In the genomic region with DNA sequence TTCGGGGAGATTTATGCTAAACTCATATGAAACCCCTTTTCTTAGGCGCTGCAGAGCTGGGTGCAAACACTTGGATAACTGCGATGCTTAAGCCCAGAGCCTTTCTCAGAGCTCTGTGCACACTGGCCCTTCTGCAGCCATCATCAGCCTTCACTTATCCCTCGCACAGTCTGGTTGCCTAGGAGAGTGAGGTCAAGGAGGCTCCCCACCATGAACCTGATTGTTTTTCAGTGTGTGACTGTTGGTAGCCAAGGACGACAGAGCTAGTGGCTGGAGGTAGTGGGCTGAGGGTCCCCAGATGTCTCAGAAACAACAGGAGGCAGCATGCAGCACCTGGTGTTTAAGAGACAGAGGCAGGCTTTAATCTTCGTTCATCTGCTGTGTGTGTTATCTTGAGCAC, we compare ENCODE assay signal across 19 mouse cellular contexts.
DNase-seq lines count a peak whose midpoint lies in the region; ATAC-seq lines count a peak whose summit lies in the region.
"Had no signal": no experiment of that assay in that cellular context is flagged by ENCODE, and none has a peak within 500 bp of the region (broad histone marks: within the 10 kb centered on the region; RNA-seq: fewer than 3 reads in every experiment).

No protein-coding gene starts in this region.

- peak overlapping the region; percentile 9; the same call in 1 of the 2 replicates for H3K27ac ChIP-seq in forebrain, embryonic 14.5 days (ENCODE audit: low read depth, low read length)
- H3K27ac ChIP-seq in midbrain, embryonic 13.5 days: no peak overlapping the region
- H3K27ac ChIP-seq: embryonic facial prominence, embryonic 12.5 days; heart, embryonic 13.5 days; liver, embryonic 13.5 days; neural tube, embryonic 13.5 days; stomach, embryonic 15.5 days had no signal

- H3K4me1 ChIP-seq in forebrain, embryonic 14.5 days (ENCODE audit: control insufficient read depth, insufficient read depth, low read length): no peaks in the 10 kb centered on the region
- H3K4me1 ChIP-seq in midbrain, embryonic 13.5 days (replicated peaks): peaks cover 14% of the 10 kb centered on the region
- H3K4me1 ChIP-seq: embryonic facial prominence, embryonic 12.5 days; liver, embryonic 13.5 days; stomach, embryonic 15.5 days had no signal

- 39% methylated on average over 6 of the region's 6 CpGs for WGBS in forebrain, embryonic 14.5 days
- WGBS in midbrain, embryonic 13.5 days: 24% methylated on average over 6 of the region's 6 CpGs

- H3K4me3 ChIP-seq in forebrain, embryonic 14.5 days (ENCODE audit: low read depth, low read length): no peak overlapping the region
- H3K4me3 ChIP-seq in midbrain, embryonic 13.5 days (replicated peaks): no peak overlapping the region
- H3K4me3 ChIP-seq: embryonic facial prominence, embryonic 12.5 days; heart, embryonic 13.5 days; liver, embryonic 13.5 days; neural tube, embryonic 13.5 days; stomach, embryonic 15.5 days had no signal

- no peak overlapping the region for H3K4me2 ChIP-seq in forebrain, embryonic 14.5 days (ENCODE audit: low read length)
- no peak overlapping the region for H3K4me2 ChIP-seq in midbrain, embryonic 13.5 days (replicated peaks)
- H3K4me2 ChIP-seq: embryonic facial prominence, embryonic 12.5 days; heart, embryonic 13.5 days; liver, embryonic 13.5 days; neural tube, embryonic 13.5 days; stomach, embryonic 15.5 days had no signal

- no peaks in the 10 kb centered on the region for H3K27me3 ChIP-seq in forebrain, embryonic 14.5 days (replicated peaks; ENCODE audit: control insufficient read depth, insufficient read depth, low read length)
- H3K27me3 ChIP-seq in midbrain, embryonic 13.5 days: no peaks in the 10 kb centered on the region
- H3K27me3 ChIP-seq: embryonic facial prominence, embryonic 12.5 days; heart, embryonic 13.5 days; liver, embryonic 13.5 days; neural tube, embryonic 13.5 days; stomach, embryonic 15.5 days had no signal

- H3K9ac ChIP-seq in forebrain, embryonic 14.5 days (ENCODE audit: low read length): no peak overlapping the region
- H3K9ac ChIP-seq in midbrain, embryonic 13.5 days (replicated peaks): 0 out of 2 replicates have a peak overlapping the region, but pooled peaks have one; percentile 46
- H3K9ac ChIP-seq: embryonic facial prominence, embryonic 12.5 days; heart, embryonic 13.5 days; liver, embryonic 13.5 days; neural tube, embryonic 13.5 days; stomach, embryonic 15.5 days had no signal

- peak; percentile 6 to 13 for DNase-seq in cerebellum, postnatal 10 days
- DNase-seq in cerebellum, adult 11 months: no peak
- peak; percentile 39 for DNase-seq in R1 (ENCODE audit: low read depth, low spot score)
- peak; percentile 16 for DNase-seq in forebrain, embryonic 14.5 days (ENCODE audit: low spot score)
- DNase-seq in urinary bladder, postnatal 25 days (ENCODE audit: low spot score): no peak
- no peak for DNase-seq in gastrocnemius, adult 8-10 months (ENCODE audit: low spot score in 2 of 2)
- DNase-seq in frontal cortex, postnatal 14 days (ENCODE audit: low spot score in 2 of 2): no peak
- DNase-seq: adrenal gland, postnatal 10 days; cerebellum, adult 9-10 months; gastrocnemius, postnatal 25 days; kidney, adult 9 months; layer of hippocampus, postnatal 36 days; left cerebral cortex, postnatal 4 days; liver, embryonic 13.5 days had no signal

- H3K9me3 ChIP-seq in forebrain, embryonic 14.5 days (replicated peaks; ENCODE audit: control insufficient read depth, low read length): no peaks in the 10 kb centered on the region
- no peaks in the 10 kb centered on the region for H3K9me3 ChIP-seq in midbrain, embryonic 13.5 days
- H3K9me3 ChIP-seq: embryonic facial prominence, embryonic 12.5 days; heart, embryonic 13.5 days; liver, embryonic 13.5 days; neural tube, embryonic 13.5 days; stomach, embryonic 15.5 days had no signal

- no peaks in the 10 kb centered on the region for H3K36me3 ChIP-seq in forebrain, embryonic 14.5 days (ENCODE audit: control insufficient read depth, insufficient read depth, low read length)
- H3K36me3 ChIP-seq in midbrain, embryonic 13.5 days: no peaks in the 10 kb centered on the region
- H3K36me3 ChIP-seq: embryonic facial prominence, embryonic 12.5 days; heart, embryonic 13.5 days; liver, embryonic 13.5 days; neural tube, embryonic 13.5 days; stomach, embryonic 15.5 days had no signal

- no peak for ATAC-seq in forebrain, embryonic 14.5 days
- ATAC-seq in midbrain, embryonic 13.5 days: peak; percentile 45; the same call in 1 of the 2 replicates

Comparison
In these comparisons a context has a peak if more than half of its experiments do, and no peak if none do; other contexts are left out.
1. DNase-seq: peak in cerebellum, postnatal 10 days (2 of 2), R1 (single experiment) and forebrain, embryonic 14.5 days (single experiment); none in cerebellum, adult 11 months (single experiment), urinary bladder, postnatal 25 days (single experiment), gastrocnemius, adult 8-10 months (0 of 2) and frontal cortex, postnatal 14 days (0 of 2).